Mouse (Mus musculus) neural tube, embryonic 12.5 days (tissue): ENCODE data around the gene Cbfa2t3. TPM values are rescaled to one million over a fixed set of nuclear protein-coding genes. Genes with fewer than 3 reads are reported as not detected.
"Not testable (repeated sequence)": the region's sequence is repeated elsewhere in the genome, so short reads cannot be mapped to it uniquely, and the experiment has no call there.

ENCODE experiments used
- ATAC-seq: fragments of 200-750 bp; cut with Nextera tagmentation; 2 replicates; pipeline ENCODE4 v1.8.0; 2017; ENCODE audit warnings: low read depth, mild to moderate bottlenecking, moderate TSS enrichment, moderate library complexity; ENCODE audit not compliant: low FRiP score
- H3K27ac ChIP-seq: fragments of 300-500 bp; sonication (generic); 2 replicates; pipeline ENCODE4 v1.5.1; 2016
- H3K27me3 ChIP-seq: fragments of 300-500 bp; sonication (generic); replicated peaks from 2 replicates; pipeline ENCODE4 v1.6.1; 2016; ENCODE audit warnings: mild to moderate bottlenecking
- H3K36me3 ChIP-seq: fragments of 300-500 bp; sonication (generic); 2 replicates; pipeline ENCODE4 v1.6.1; 2016; ENCODE audit warnings: mild to moderate bottlenecking
- H3K4me1 ChIP-seq: fragments of 300-500 bp; sonication (generic); 2 replicates; pipeline ENCODE4 v1.6.1; 2016
- H3K4me2 ChIP-seq: fragments of 300-500 bp; sonication (generic); replicated peaks from 2 replicates; pipeline ENCODE4 v1.6.1; 2016; ENCODE audit warnings: mild to moderate bottlenecking
- H3K4me3 ChIP-seq: fragments of 300-500 bp; sonication (generic); 2 replicates; pipeline ENCODE4 v1.5.1; 2016
- H3K9ac ChIP-seq: fragments of 300-500 bp; sonication (generic); 2 replicates; pipeline ENCODE4 v1.6.1; 2016; ENCODE audit warnings: mild to moderate bottlenecking
- H3K9me3 ChIP-seq: fragments of 300-500 bp; sonication (generic); 2 replicates; pipeline ENCODE4 v1.6.1; 2016; ENCODE audit warnings: mild to moderate bottlenecking
- WGBS: fragments of 180-500 bp; shearing (Covaris S2); methylation state at CpG from one replicate; pipeline ENCODE4 v1.1.7; 2016; 5-methylcytosine and 5-hydroxymethylcytosine counted together
- polyA plus RNA-seq: library from polyadenylated mRNA; unstranded; fragments of >200 nt; fragmentation: Nextera tagmentation; extraction: Ambion mirVana; gene quantifications from 2 replicates; pipeline ENCODE4 v1.2.1, GENCODE M21; 2016

Gene Cbfa2t3
- polyA plus RNA-seq, 1 experiment from 2014 or later: 15.3 TPM

GRCm38 (mm10) chr8:122639521-122640248, 59.2 kb downstream of the Cbfa2t3 start:
- no peaks in the 10 kb centered on the region for H3K9me3 ChIP-seq
- no peaks in the 10 kb centered on the region for H3K27me3 ChIP-seq
- WGBS: 45% methylated on average over 16 of the region's 16 CpGs
- ATAC-seq: no peak
- H3K4me1 ChIP-seq: peaks cover 23% of the 10 kb centered on the region
- H3K9ac ChIP-seq: no peak overlapping the region
- H3K4me2 ChIP-seq: 0 out of 2 replicates have a peak overlapping the region, but pooled peaks have one; percentile 9
- H3K27ac ChIP-seq: no peak overlapping the region; the same call in 1 of the 2 replicates
- peaks cover 61% of the 10 kb centered on the region for H3K36me3 ChIP-seq
- no peak overlapping the region for H3K4me3 ChIP-seq

GRCm38 (mm10) chr8:122638601-122639000, 60.3 kb downstream of the Cbfa2t3 start:
- H3K27ac ChIP-seq: no peak overlapping the region
- no peak overlapping the region for H3K4me2 ChIP-seq
- H3K27me3 ChIP-seq: no peaks in the 10 kb centered on the region
- H3K4me1 ChIP-seq: peaks cover 23% of the 10 kb centered on the region
- H3K36me3 ChIP-seq: peaks cover 70% of the 10 kb centered on the region
- 64% methylated on average over 16 of the region's 16 CpGs for WGBS
- no peak overlapping the region for H3K4me3 ChIP-seq
- ATAC-seq: no peak
- no peaks in the 10 kb centered on the region for H3K9me3 ChIP-seq
- H3K9ac ChIP-seq: no peak overlapping the region

- no peaks in the 10 kb centered on the region for H3K27me3 ChIP-seq
- H3K9me3 ChIP-seq: no peaks in the 10 kb centered on the region
- peaks cover 69% of the 10 kb centered on the region for H3K36me3 ChIP-seq
- WGBS: 92% methylated on average over 9 of the region's 9 CpGs
- H3K4me1 ChIP-seq: peaks cover 23% of the 10 kb centered on the region
- no peak overlapping the region for H3K9ac ChIP-seq
- H3K27ac ChIP-seq: no peak overlapping the region
- no peak for ATAC-seq
- no peak overlapping the region for H3K4me2 ChIP-seq
- no peak overlapping the region for H3K4me3 ChIP-seq
Observed at GRCm38 (mm10) chr8:122637230-122637629, 61.7 kb downstream of the Cbfa2t3 start.

- no peak for ATAC-seq
- peaks cover 69% of the 10 kb centered on the region for H3K36me3 ChIP-seq
Observed at GRCm38 (mm10) chr8:122636803-122637175, 62.1 kb downstream of the Cbfa2t3 start.

GRCm38 (mm10) chr8:122635878-122636802, 62.8 kb downstream of the Cbfa2t3 start:
- H3K4me2 ChIP-seq: no peak overlapping the region
- no peak overlapping the region for H3K9ac ChIP-seq
- H3K36me3 ChIP-seq: peaks cover 67% of the 10 kb centered on the region
- no peak overlapping the region for H3K4me3 ChIP-seq
- H3K9me3 ChIP-seq: no peaks in the 10 kb centered on the region
- no peak overlapping the region for H3K27ac ChIP-seq
- WGBS: 78% methylated on average over 14 of the region's 14 CpGs
- H3K4me1 ChIP-seq: peaks cover 23% of the 10 kb centered on the region
- no peaks in the 10 kb centered on the region for H3K27me3 ChIP-seq
- no peak for ATAC-seq

More at GRCm38 (mm10) chr8:122636803-122637175, 62.1 kb downstream of the Cbfa2t3 start:
- no peak overlapping the region for H3K9ac ChIP-seq
- H3K4me1 ChIP-seq: peaks cover 23% of the 10 kb centered on the region
- no peak overlapping the region for H3K4me2 ChIP-seq
- no peak overlapping the region for H3K4me3 ChIP-seq
- 72% methylated on average over 9 of the region's 9 CpGs for WGBS
- no peak overlapping the region for H3K27ac ChIP-seq
- H3K9me3 ChIP-seq: no peaks in the 10 kb centered on the region
- H3K27me3 ChIP-seq: no peaks in the 10 kb centered on the region

GRCm38 (mm10) chr8:122633205-122633604, 65.7 kb downstream of the Cbfa2t3 start:
- peaks cover 69% of the 10 kb centered on the region for H3K36me3 ChIP-seq

GRCm38 (mm10) chr8:122632134-122632533, 66.8 kb downstream of the Cbfa2t3 start:
- not testable (repeated sequence) for H3K4me1 ChIP-seq, H3K4me2 ChIP-seq, H3K9me3 ChIP-seq, H3K4me3 ChIP-seq, H3K9ac ChIP-seq, H3K27me3 ChIP-seq, ATAC-seq, H3K27ac ChIP-seq
- H3K36me3 ChIP-seq: peaks cover 58% of the 10 kb centered on the region
- 84% methylated on average over 3 of the region's 3 CpGs for WGBS

More at GRCm38 (mm10) chr8:122633205-122633604, 65.7 kb downstream of the Cbfa2t3 start:
- no peak overlapping the region for H3K4me3 ChIP-seq
- H3K9ac ChIP-seq: no peak overlapping the region
- H3K9me3 ChIP-seq: no peaks in the 10 kb centered on the region
- no peak for ATAC-seq
- WGBS: 95% methylated on average over 14 of the region's 14 CpGs
- H3K27ac ChIP-seq: no peak overlapping the region
- 0 out of 2 replicates have a peak, but pooled peaks cover 4% of the 10 kb centered on the region for H3K4me1 ChIP-seq
- no peak overlapping the region for H3K4me2 ChIP-seq
- H3K27me3 ChIP-seq: no peaks in the 10 kb centered on the region

- 72% methylated on average over 22 of the region's 22 CpGs for WGBS
Observed at GRCm38 (mm10) chr8:122630696-122631095, 68.2 kb downstream of the Cbfa2t3 start.

GRCm38 (mm10) chr8:122629388-122629787, 69.5 kb downstream of the Cbfa2t3 start:
- H3K27ac ChIP-seq: no peak overlapping the region
- no peak overlapping the region for H3K4me3 ChIP-seq
- H3K9ac ChIP-seq: no peak overlapping the region
- H3K27me3 ChIP-seq: no peaks in the 10 kb centered on the region
- no peaks in the 10 kb centered on the region; the same call in 1 of the 2 replicates for H3K4me1 ChIP-seq
- H3K4me2 ChIP-seq: no peak overlapping the region
- H3K36me3 ChIP-seq: peaks cover 32% of the 10 kb centered on the region
- no peaks in the 10 kb centered on the region for H3K9me3 ChIP-seq
- WGBS: 32% methylated on average over 10 of the region's 10 CpGs
- ATAC-seq: no peak

More at GRCm38 (mm10) chr8:122630696-122631095, 68.2 kb downstream of the Cbfa2t3 start:
- no peak overlapping the region for H3K9ac ChIP-seq
- no peak for ATAC-seq
- no peaks in the 10 kb centered on the region for H3K9me3 ChIP-seq
- H3K4me2 ChIP-seq: no peak overlapping the region; the same call in 1 of the 2 replicates
- no peak overlapping the region for H3K27ac ChIP-seq
- H3K4me1 ChIP-seq: no peaks in the 10 kb centered on the region; the same call in 1 of the 2 replicates
- no peak overlapping the region for H3K4me3 ChIP-seq
- no peaks in the 10 kb centered on the region for H3K27me3 ChIP-seq
- peaks cover 45% of the 10 kb centered on the region for H3K36me3 ChIP-seq

GRCm38 (mm10) chr8:122626896-122627295, 72.0 kb downstream of the Cbfa2t3 start:
- Histone ChIP-seq H3K9ac (no peak overlapping the region), H3K27me3 (no peaks in the 10 kb centered on the region), H3K4me1 (no peaks in the 10 kb centered on the region; the same call in 1 of the 2 replicates), H3K4me2 (no peak overlapping the region), H3K36me3 (peaks cover 16% of the 10 kb centered on the region), H3K27ac (no peak overlapping the region), H3K9me3 (no peaks in the 10 kb centered on the region), H3K4me3 (no peak overlapping the region)
- WGBS: 82% methylated on average over 2 of the region's 2 CpGs
- ATAC-seq: no peak

- no peak overlapping the region for H3K9ac ChIP-seq
- no peak for ATAC-seq
- no peaks in the 10 kb centered on the region for H3K27me3 ChIP-seq
- H3K4me1 ChIP-seq: no peaks in the 10 kb centered on the region; the same call in 1 of the 2 replicates
- 86% methylated on average over 9 of the region's 9 CpGs for WGBS
- H3K9me3 ChIP-seq: no peaks in the 10 kb centered on the region
- H3K4me3 ChIP-seq: no peak overlapping the region
- no peak overlapping the region for H3K27ac ChIP-seq
- H3K36me3 ChIP-seq: peaks cover 14% of the 10 kb centered on the region
- no peak overlapping the region for H3K4me2 ChIP-seq
Observed at GRCm38 (mm10) chr8:122625811-122626210, 73.1 kb downstream of the Cbfa2t3 start.

- Histone ChIP-seq H3K4me1 (peaks cover 11% of the 10 kb centered on the region), H3K36me3 (peaks cover 7% of the 10 kb centered on the region; the same call in 1 of the 2 replicates), H3K9me3 (no peaks in the 10 kb centered on the region), H3K9ac (no peak overlapping the region), H3K27me3 (no peaks in the 10 kb centered on the region), H3K27ac (no peak overlapping the region), H3K4me3 (no peak overlapping the region), H3K4me2 (no peak overlapping the region)
- 73% methylated on average over 5 of the region's 5 CpGs for WGBS
- no peak for ATAC-seq
Observed at GRCm38 (mm10) chr8:122624653-122625052, 74.3 kb downstream of the Cbfa2t3 start.
